Mouse (Mus musculus): ENCODE data around the gene Pla2g4e. TPM values are rescaled to one million over a fixed set of nuclear protein-coding genes. Genes with fewer than 3 reads are reported as not detected.

Gene Pla2g4e
- polyA plus RNA-seq, 1 experiment from 2014 or later, result 8.0 TPM

DNA sequence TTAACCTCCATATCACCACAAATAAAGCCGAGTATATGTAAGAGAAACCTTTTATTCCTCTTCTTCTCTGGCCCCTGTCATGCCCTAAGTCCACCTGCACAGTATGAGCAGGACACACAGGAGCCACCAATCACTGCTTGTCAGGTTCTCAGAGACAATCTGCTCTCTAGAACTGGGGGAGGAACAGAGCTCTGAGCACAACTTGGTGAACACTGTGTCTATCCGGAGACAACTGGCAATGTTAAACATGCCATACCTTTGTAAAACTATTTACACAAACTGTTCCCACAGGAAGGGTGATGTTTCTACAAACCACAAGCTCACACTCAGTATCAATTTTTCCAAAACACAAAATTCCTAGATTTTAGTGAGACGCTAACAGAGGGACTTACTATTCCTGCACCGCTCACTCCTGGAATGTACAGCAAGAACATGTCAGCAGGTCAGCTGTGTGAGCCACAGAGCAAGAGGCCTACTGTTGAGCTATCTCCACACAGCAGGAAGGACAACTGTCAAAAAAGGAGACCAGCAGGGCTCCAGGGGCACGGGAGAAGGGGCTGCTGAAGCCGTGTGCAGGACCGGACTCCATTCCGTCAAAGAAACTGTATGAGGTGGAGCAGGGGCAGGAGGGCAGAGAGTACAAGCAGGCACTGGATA is 115.8 kb downstream of the Pla2g4e start:
- peak overlapping the region; percentile 61 for H3K27ac ChIP-seq
- H3K9ac ChIP-seq, result no peak overlapping the region
- H3K9me3 ChIP-seq, result no peaks in the 10 kb centered on the region
- no peaks in the 10 kb centered on the region for H3K36me3 ChIP-seq
- no peak overlapping the region for H3K4me3 ChIP-seq
- ATAC-seq (ENCODE audit: insufficient number of reproducible peaks, low FRiP score, low TSS enrichment, low read depth), result no peak
- no peak overlapping the region for H3K4me2 ChIP-seq
- H3K4me1 ChIP-seq, result peaks cover 8% of the 10 kb centered on the region; the same call in 1 of the 2 replicates
- H3K27me3 ChIP-seq, result no peaks in the 10 kb centered on the region
- 66% methylated on average over 8 of the region's 8 CpGs for WGBS

DNA sequence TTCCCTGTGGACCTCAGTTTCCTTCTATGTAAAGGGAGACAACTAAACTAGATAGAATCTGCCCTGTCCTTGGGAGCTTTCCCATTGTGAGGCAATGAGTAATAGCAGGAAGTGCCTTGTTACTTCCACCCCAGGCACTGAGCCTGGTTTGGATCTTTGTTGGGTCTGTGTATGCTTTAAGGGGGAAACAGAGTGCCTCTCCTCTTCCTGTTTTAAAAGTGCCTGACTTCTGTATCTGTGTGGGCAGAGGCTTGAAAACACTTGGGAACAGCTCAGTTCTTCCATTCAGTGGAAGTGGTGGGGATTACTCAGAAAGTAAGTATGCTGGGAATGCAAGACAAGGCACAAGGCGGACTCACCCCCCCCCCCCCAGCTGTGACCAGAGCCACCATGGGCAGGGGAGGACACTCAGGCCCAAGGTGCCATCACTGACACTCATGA is 116.5 kb downstream of the Pla2g4e start:
- Histone ChIP-seq H3K4me2 (no peak overlapping the region), H3K9me3 (no peaks in the 10 kb centered on the region), H3K27me3 (no peaks in the 10 kb centered on the region), H3K36me3 (no peaks in the 10 kb centered on the region), H3K4me1 (peaks cover 13% of the 10 kb centered on the region; the same call in 1 of the 2 replicates), H3K9ac (no peak overlapping the region), H3K27ac (0 out of 2 replicates have a peak overlapping the region, but pooled peaks have one; percentile 61), H3K4me3 (no peak overlapping the region)
- ATAC-seq (ENCODE audit: insufficient number of reproducible peaks, low FRiP score, low TSS enrichment, low read depth), result no peak
- 50% methylated on average over 1 of the region's 1 CpGs for WGBS

DNA sequence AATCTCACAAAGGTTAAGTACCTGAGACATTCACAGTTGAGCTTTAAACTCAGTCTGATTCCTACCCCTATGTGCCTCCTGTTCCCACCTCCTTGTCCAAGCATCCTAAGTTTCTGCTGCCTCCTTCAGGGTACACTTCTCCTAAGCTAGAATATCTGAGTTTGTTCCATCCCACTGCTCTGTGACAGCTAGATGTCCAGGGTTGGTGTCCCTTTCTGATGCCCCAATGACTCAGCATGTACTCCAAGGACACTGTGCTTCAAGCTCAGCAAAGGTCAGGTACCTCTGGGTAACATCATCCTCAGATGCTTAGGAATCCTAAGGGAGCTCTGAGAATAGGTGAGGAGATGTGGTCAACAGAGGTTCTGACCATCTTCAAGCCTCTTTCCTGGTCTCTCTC is 117.1 kb downstream of the Pla2g4e start:
- Histone ChIP-seq H3K4me3 (no peak overlapping the region), H3K4me1 (peaks cover 13% of the 10 kb centered on the region; the same call in 1 of the 2 replicates), H3K9ac (no peak overlapping the region), H3K4me2 (no peak overlapping the region), H3K27me3 (no peaks in the 10 kb centered on the region), H3K36me3 (no peaks in the 10 kb centered on the region), H3K9me3 (no peaks in the 10 kb centered on the region), H3K27ac (peak overlapping the region; percentile 61; the same call in 1 of the 2 replicates)
- no peak for ATAC-seq (ENCODE audit: insufficient number of reproducible peaks, low FRiP score, low TSS enrichment, low read depth)

DNA sequence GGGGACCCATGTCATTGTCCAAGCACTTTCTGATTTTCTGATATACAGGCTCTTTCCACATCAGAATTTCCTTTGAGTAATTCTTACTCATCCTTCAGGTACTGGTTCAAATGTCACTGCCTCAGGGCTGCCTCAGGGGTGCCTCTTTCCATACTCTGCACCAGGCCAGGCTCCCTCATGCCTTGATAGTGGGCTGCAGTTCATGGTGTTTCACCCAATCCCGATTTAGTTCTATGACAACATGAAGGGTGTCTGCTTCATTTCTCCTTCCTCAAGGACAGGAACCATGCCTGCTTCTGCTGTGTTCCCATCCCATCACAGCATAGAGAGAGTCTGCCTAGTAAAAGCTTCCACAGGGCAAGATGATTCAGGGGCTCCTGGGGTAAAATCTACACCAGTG is 118.2 kb downstream of the Pla2g4e start:
- no peak overlapping the region for H3K27ac ChIP-seq
- no peak overlapping the region for H3K9ac ChIP-seq
- H3K9me3 ChIP-seq, result no peaks in the 10 kb centered on the region
- no peak overlapping the region for H3K4me2 ChIP-seq
- peaks cover 13% of the 10 kb centered on the region; the same call in 1 of the 2 replicates for H3K4me1 ChIP-seq
- WGBS, result 87% methylated on average over 1 of the region's 1 CpGs
- no peaks in the 10 kb centered on the region for H3K27me3 ChIP-seq
- H3K36me3 ChIP-seq, result no peaks in the 10 kb centered on the region
- no peak for ATAC-seq (ENCODE audit: insufficient number of reproducible peaks, low FRiP score, low TSS enrichment, low read depth)
- H3K4me3 ChIP-seq, result no peak overlapping the region

DNA sequence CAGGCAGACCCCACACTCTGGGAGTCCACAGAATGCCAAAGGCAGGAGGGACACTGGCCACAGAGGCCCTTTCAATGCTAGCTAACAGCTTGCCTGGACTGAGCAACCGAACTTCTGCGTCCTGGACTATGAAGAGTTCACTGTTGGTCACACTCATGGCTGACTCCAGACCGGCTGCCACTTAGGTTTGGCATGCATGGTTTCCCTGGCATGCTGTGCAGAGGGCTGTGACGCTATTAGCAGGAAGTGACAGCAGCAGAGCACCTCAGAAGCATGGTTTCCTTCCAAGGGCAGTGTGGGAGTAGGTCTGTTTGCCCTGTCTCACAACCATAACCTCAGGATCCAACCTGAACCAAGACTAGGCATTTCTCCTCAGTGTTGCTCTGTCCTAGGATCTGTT is 118.7 kb downstream of the Pla2g4e start:
- WGBS, result 80% methylated on average over 4 of the region's 4 CpGs
- no peak for ATAC-seq (ENCODE audit: insufficient number of reproducible peaks, low FRiP score, low TSS enrichment, low read depth)
- H3K27ac ChIP-seq, result no peak overlapping the region
- H3K4me3 ChIP-seq, result no peak overlapping the region
- peaks cover 13% of the 10 kb centered on the region; the same call in 1 of the 2 replicates for H3K4me1 ChIP-seq
- no peak overlapping the region for H3K4me2 ChIP-seq
- H3K36me3 ChIP-seq, result no peaks in the 10 kb centered on the region
- H3K9ac ChIP-seq, result no peak overlapping the region
- no peaks in the 10 kb centered on the region for H3K27me3 ChIP-seq
- H3K9me3 ChIP-seq, result no peaks in the 10 kb centered on the region

DNA sequence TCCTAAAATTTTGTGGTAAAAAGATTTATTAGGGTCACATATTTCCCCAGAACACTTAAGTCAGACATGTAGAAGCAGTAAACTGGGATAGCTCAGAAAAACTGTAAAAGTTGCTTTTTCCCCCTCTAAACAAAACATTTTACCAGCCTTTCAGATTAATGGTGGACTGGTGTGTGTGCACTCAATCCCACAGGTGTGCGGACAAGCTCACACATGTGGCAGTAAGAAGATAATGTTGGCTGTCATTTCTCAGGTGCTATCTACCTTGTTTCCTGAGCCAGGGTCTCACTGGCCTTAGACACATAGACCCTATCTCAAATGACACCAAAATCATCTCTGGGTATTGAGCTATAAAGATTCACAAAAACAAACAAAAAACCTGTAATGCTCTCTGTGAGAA is 119.7 kb downstream of the Pla2g4e start:
- no peak overlapping the region for H3K4me2 ChIP-seq
- H3K4me3 ChIP-seq, result no peak overlapping the region
- H3K27ac ChIP-seq, result no peak overlapping the region
- ATAC-seq (ENCODE audit: insufficient number of reproducible peaks, low FRiP score, low TSS enrichment, low read depth), result no peak
- H3K4me1 ChIP-seq, result peaks cover 13% of the 10 kb centered on the region; the same call in 1 of the 2 replicates
- no peak overlapping the region for H3K9ac ChIP-seq
- H3K36me3 ChIP-seq, result no peaks in the 10 kb centered on the region
- H3K9me3 ChIP-seq, result no peaks in the 10 kb centered on the region
- no peaks in the 10 kb centered on the region for H3K27me3 ChIP-seq
- 90% methylated on average over 1 of the region's 1 CpGs for WGBS

DNA sequence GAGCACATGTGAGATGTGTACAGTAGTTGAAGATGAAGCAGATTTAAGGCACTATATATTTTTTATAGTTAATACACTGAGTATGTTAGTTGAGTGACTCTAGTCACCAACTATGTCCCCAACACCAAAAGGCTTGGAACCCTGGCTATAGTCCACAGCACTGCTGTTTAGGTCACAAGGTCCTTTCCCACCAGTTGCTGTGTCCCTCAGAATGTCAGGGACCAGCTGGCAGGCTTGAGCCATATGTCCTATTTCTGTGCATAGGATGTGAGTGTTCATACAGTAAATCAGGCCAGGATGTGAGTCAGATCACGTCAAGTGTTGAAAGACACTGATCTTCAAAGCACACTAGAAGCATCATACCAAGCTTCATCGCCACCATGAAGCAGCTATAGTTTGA is 120.2 kb downstream of the Pla2g4e start:
- no peak overlapping the region for H3K4me2 ChIP-seq
- no peak overlapping the region for H3K4me3 ChIP-seq
- H3K9ac ChIP-seq, result no peak overlapping the region
- peaks cover 13% of the 10 kb centered on the region; the same call in 1 of the 2 replicates for H3K4me1 ChIP-seq
- no peaks in the 10 kb centered on the region for H3K36me3 ChIP-seq
- H3K27ac ChIP-seq, result no peak overlapping the region
- 81% methylated on average over 2 of the region's 2 CpGs for WGBS
- no peaks in the 10 kb centered on the region for H3K9me3 ChIP-seq
- ATAC-seq (ENCODE audit: insufficient number of reproducible peaks, low FRiP score, low TSS enrichment, low read depth), result no peak
- H3K27me3 ChIP-seq, result no peaks in the 10 kb centered on the region

DNA sequence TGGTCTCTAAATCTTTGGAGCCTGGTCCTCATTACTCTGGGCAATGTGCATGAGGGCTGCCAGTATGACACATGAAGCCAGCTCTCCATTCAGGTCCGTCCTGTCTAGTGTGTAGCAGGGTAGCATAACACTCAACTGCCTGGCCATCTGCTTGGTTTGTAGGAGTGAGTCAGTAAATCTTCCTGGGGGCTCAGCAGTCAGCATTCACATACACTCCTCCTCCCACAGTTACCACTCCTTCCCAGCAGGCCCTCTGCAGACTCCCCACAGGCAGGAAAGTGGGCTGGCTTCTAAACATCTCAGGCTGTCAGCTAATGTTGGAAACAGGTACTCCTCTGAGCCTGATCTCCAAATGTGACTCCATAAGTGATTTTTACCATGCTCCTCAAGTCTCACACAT is 121.0 kb downstream of the Pla2g4e start:
- WGBS, result 25% methylated on average over 1 of the region's 1 CpGs
- Histone ChIP-seq H3K9me3 (no peaks in the 10 kb centered on the region), H3K4me1 (peaks cover 12% of the 10 kb centered on the region; the same call in 1 of the 2 replicates), H3K4me2 (no peak overlapping the region), H3K9ac (no peak overlapping the region), H3K27me3 (no peaks in the 10 kb centered on the region), H3K4me3 (no peak overlapping the region), H3K27ac (peak overlapping the region; percentile 43; the same call in 1 of the 2 replicates), H3K36me3 (no peaks in the 10 kb centered on the region)
- ATAC-seq (ENCODE audit: insufficient number of reproducible peaks, low FRiP score, low TSS enrichment, low read depth), result no peak

DNA sequence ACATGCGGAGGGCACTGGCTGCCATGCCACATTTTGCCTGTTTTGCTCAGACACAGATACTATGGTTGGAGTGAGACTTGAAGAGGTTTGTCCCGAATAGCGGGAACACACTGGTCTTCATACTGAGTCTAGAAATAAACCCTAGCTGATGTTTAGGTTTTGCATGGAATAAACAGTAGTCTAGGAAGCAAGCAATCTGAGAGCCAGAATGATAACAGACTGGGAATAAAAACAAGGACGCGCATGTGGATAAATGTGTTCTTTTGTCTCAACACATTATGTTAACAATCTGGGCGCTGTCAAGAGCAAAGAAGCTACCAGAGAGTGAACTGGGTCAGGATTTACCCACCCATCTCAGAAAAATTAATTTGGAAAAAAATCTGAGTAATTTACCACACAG is 122.2 kb downstream of the Pla2g4e start:
- H3K9me3 ChIP-seq, result no peaks in the 10 kb centered on the region
- H3K4me2 ChIP-seq, result no peak overlapping the region
- WGBS, result 95% methylated on average over 6 of the region's 6 CpGs
- no peak for ATAC-seq (ENCODE audit: insufficient number of reproducible peaks, low FRiP score, low TSS enrichment, low read depth)
- no peak overlapping the region for H3K4me3 ChIP-seq
- no peak overlapping the region for H3K27ac ChIP-seq
- no peaks in the 10 kb centered on the region for H3K36me3 ChIP-seq
- H3K4me1 ChIP-seq, result 0 out of 2 replicates have a peak, but pooled peaks cover 4% of the 10 kb centered on the region
- no peaks in the 10 kb centered on the region for H3K27me3 ChIP-seq
- H3K9ac ChIP-seq, result no peak overlapping the region

DNA sequence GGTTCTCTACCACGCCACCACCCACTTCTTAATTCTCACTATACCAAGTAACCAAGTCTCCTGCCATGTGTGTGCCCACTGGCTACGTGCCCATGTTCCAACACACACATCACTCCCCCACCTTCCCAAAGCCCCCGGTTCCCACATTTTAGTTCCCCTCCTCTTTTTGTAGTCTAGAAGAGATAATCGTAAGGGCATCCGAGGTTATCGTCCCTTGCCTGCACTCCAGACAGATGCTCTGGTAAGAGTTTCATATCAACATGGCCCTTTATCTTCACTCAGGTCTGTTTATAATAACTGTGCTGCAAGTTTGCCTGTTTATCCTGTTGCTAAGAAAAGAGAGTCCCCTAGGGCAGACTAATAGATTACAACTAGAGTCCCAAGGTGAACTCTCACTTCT is 127.8 kb downstream of the Pla2g4e start:
- Histone ChIP-seq H3K9me3 (no peaks in the 10 kb centered on the region), H3K27me3 (no peaks in the 10 kb centered on the region), H3K4me2 (no peak overlapping the region), H3K4me1 (0 out of 2 replicates have a peak, but pooled peaks cover 2% of the 10 kb centered on the region), H3K9ac (no peak overlapping the region), H3K27ac (no peak overlapping the region), H3K36me3 (no peaks in the 10 kb centered on the region), H3K4me3 (no peak overlapping the region)
- WGBS, result 86% methylated on average over 6 of the region's 6 CpGs
- ATAC-seq (ENCODE audit: insufficient number of reproducible peaks, low FRiP score, low TSS enrichment, low read depth), result no peak
